Mouse (Mus musculus) adrenal gland, adult 8-10 months (tissue): ENCODE measurements around the gene Arhgap31. TPM values are rescaled to one million over a fixed set of nuclear protein-coding genes. Genes with fewer than 3 reads are reported as not detected.

ENCODE experiments used
- DNase-seq: peaks from one replicate; pipeline ENCODE4 v3.0.0; 2022
- total RNA-seq, 4 experiments: library from RNA; stranded (reverse); gene quantifications; 2 replicates each; pipeline ENCODE4 v1.2.4; 2022

Arhgap31 gene
- total RNA-seq, 4 experiments from 2014 or later, result 16.6 to 30.8 (median 26.7) TPM

DNA sequence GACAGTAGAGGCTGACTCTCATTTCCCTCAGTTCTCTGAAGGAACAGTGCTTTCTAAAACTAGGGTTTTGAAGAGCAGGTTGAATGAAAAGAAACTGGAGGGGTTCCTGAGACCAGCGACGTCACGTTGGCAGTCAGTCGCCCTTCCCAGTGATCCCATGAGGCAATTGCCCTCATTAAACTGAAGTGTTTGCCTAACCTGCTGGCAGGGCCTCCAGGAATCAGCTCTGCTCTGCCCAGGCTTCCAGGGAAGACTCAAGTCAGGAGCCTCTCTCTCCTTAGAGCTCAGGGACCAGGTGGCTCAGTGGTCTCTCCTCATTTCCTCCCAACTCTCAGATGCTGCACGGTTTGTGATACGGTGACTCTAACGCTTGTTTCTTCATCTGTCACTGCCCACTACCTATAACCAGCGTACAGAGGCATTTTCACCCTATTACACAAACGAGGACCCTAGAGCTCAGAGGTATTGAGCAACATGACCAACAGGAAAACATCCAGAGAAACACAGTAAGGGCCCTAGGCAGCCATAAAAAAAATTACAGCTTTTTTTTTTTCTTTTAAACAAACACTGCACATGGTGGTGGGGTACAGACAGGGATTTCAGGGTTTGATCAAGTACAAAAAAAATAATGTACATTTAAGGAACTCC, 64.2 kb downstream of the Arhgap31 start:
- DNase-seq, result no peak

DNA sequence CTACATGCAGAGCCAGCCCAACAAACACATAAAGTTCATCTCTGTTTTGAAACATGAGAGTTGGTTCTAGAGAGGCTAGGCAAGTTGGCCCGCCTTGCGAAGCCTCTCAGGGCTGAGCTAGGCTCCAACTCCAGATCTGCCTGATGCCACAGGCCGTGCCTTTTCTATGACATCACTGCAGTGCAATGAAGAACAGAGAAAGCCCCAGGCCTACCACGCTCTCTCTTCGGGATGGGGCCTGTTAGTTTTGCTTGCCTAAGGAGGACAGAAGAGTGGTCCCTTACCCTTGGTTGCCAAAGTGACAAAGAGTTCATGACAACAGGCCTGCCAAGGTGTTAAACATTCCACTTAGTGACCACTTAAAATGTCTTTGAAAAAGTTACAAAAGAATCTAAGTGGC, 64.9 kb downstream of the Arhgap31 start:
- no peak for DNase-seq

DNA sequence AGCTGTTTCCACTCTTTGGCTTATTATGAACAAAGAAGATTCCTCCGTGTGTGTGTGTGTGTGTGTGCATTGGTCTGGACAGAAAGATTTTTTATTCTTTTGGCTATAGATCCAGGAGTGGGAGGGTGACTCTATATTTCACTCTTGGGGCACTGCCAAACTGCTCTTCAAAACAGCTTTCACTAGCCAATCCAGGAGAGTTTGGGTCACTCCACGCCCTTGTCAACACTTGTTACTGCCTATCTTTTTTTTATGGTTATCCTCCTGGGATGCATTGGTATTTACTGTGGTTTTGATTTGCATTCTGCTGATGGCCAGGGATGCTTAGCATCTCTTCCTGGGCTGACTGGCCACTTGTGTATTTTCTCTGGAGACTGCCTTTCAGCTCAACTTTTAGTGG, 68.6 kb downstream of the Arhgap31 start:
- no peak for DNase-seq

DNA sequence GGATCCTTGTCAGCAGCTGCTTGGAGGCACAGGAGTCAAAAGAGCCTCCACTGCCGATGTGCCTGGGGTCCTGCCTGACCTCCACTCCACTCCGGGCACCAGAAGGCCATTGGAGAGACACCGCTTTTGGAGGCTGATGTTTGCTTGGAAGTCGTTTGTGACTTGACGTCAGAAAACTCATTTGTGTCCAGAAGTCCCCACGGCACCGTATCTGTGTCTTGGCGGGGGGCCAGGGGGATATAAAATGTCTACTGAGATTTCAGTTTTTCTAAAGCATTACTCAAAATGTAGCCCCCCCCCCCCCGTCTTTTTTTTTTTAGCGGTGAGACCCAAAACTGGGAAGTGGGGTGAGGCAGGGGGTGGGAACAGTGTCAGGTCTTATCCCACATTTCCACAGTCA, 76.0 kb downstream of the Arhgap31 start:
- no peak for DNase-seq

DNA sequence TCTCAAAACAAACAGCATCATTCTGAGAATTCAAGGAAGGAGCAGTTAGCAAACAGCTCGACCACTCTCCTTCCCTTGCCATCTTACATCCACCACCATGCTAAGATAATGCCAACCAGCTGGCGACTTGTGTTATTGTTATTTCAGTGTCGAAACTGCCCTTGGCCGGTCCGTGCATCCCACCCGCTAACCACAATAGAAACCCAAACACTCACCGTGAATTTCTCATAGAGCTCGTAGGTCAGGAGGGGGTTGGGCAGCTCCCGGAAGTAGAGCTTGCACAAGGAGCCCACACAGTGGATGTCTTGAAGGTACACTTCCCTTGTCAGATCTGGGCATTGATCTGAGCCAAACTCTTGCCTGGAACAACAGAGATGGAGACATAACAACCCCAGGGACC, 76.4 kb downstream of the Arhgap31 start:
- DNase-seq, result no peak

DNA sequence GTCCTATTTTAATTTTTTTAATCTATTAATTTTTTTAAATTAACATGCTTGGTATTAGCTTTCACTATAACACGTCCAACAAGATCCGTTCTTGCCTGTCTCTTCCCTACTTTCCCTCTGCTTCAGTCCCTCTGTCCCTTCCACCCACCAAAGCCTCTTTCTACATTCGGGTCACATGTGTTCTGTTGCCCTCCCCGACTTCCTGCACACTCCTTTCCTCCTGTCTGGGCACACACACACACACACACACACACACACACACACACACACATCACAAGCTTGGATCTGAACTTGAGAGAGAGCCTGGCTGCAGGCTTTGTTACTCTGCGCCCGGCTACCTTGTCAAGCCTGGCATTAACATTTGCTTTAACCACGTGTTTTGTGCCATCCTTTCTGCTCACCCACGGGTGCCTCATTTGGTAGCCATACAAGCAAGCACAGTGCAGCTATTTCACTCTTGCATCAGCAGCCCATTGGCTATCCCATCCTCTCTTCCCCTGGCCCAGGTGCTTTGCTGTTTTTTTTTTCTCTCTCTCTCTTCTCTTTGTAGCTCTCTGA, 77.2 kb downstream of the Arhgap31 start:
- DNase-seq, result no peak

DNA sequence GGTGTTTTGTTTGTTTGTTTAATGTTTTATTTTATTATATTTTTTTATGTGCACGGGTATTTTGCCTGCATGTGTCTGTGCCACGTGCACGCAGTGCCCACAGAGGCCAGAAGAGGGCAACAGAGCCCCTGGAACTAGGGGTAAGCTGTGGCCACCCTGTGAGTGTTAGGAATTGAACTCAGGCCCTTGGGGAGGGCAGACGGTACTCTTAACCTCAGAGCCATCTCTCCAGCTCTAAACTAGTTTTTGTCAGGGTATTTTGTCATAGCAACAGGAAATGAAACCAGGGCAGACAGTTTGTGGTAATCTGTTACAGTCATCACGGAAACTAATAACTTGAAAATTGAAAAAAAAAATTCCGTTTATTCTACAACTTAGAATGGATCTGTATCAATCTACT, 80.9 kb downstream of the Arhgap31 start:
- peak; percentile 49 for DNase-seq

DNA sequence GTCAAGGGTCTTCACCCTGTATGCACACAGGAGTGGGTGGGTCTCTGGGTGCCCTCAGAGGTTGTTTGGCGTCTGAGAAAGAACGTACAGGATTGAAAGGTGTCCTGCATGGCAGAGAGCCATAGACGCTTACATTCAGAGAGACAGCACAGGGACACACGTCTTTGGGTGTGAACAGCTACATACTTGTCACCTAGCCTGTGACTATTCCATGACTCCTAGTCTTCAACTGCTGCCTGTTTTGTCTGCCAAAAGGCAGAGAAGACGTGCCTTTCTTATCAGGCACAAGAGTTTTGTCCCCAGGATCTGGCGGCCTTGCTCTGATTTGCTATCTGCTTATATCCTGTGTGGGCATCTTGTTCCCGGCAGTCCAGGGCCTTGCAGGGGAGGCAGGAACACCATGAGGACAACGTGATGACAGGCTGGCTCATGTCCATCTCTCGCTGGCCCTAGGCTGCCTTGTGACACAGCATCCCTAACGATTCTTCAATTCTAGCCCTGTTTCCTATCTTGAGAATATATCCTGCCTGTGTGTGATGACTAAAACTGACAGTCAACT, 87.2 kb downstream of the Arhgap31 start:
- DNase-seq, result peak; percentile 45

DNA sequence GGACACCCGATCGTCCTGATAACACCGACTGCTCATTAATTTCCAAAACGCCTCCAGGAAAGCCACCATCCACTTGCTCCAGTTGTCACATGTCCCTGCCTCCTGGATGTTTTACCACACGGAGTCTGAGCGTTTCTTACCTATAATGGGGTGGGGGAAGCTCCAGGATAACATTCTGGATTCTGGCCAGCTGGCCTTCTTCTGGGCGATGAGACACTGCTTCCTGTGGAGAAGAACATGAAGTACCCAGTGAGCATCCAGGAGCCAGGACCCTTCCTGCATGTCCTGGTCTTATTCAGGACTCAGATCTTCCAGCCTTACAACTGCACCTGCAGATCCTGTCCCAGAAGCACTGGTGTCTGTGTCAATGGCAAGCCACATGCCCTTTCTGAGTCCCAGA, 87.7 kb downstream of the Arhgap31 start:
- DNase-seq, result no peak

DNA sequence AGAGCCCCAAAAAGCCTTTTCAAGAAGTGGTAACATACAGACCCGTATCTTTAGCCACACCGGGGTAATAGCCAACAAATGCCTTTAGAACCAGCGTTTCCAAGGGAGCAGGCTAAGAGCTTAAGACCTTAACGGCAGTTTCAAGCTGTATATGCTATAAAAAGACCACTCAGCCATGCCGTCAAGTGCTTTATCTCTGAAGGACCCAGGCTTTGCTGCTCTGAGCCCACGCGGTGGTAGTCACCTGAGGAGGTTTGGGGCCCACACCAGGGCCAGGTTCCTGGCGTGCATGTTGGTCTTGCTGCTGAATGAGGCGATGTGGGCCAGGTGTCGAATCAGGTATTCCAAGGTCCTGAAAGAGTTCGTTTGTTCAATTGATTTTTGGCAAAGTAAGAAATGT, 88.8 kb downstream of the Arhgap31 start:
- DNase-seq, result no peak

DNA sequence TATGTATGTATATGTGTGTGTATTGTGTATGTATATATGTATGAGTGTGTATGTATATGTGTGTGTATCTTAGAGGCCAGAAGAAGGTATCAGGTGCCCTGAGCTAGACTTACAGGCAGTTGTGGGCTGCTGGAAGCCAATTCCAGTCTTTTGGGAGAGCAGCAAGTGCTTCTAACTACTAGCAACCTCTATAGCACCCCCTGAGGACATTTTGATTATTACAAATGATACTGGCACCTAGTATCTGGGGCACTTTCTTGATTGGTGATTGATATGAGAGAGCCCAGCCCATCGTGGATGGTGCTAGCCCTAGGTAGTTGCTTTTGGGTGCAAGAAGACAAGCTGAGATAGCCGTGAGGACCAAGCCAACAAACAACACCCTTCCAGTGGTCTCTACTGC, 90.8 kb downstream of the Arhgap31 start:
- no peak for DNase-seq

DNA sequence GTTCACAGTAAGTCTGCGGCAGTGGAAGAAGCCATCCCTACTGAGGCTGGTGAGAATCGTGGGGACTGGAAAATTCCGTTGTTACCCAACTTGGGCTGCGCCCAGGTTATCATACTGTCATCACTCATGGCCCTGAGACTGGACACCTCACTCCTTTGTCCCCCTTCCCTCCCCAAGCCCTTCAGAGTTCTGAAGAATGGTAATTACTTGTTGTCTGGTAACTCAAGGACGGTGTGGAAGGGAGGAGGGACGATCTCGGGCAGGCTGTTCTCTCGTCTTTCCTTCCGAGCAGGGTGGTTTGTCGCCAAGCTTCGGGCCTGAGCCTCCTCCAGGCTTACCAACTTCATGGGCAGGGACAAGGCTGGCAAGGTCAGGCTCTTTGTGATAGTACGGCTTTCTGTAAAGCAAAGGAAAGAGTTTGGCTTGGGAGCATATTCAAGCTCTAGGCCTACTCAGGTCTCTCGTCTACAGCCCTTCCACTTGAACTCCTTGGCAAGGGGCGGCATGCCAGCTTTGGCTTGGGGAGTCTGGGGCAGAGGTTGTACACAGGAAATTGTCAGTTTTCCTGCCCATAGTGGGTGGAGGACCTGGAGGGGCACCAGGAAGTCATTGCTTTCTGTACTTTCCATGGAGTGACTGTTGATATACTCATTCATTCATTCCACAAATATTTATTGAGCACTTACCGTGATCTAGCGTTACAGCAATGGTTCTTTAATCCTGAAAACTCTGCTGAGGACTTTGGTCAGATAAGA, 92.2 kb downstream of the Arhgap31 start:
- peak; percentile 69 for DNase-seq

DNA sequence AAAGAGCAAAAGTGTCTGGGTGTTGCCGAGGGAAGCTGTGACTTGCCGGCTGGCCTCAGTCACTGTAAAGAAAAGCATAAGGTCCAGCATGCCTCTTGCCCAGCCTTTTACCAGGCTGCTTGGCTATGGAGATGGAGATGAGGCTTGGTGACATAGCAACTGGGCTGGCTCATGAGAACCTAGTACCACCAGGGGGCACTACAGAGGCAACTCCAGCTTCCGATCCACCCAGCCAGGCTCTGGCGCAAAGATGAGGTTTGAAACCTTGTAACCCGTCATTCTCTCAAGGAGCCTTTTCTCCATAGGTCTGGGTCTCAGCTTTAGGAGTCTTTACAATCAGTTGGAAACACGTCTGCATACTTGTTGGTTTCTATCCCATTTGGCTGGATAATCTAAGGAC, 94.0 kb downstream of the Arhgap31 start:
- DNase-seq, result peak; percentile 55

DNA sequence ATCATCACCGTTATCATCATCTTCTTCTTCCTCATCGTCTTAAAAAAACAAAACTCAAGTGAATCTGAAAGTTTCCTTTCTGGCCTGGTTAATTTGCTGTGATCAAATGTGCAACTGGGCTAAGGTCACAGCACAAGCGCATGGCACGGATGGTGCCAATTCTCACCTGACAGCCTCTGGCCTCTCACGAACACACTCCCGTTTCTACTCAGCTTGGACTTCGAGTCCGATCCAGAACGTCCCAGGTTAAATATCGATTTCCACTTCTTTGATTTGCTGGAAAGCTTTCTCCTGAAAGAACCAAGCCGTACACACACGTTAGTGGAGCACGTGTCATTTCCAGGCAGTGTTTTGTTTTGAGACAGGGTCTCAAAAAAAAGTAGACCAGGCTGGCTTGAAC, 95.1 kb downstream of the Arhgap31 start:
- DNase-seq, result no peak

DNA sequence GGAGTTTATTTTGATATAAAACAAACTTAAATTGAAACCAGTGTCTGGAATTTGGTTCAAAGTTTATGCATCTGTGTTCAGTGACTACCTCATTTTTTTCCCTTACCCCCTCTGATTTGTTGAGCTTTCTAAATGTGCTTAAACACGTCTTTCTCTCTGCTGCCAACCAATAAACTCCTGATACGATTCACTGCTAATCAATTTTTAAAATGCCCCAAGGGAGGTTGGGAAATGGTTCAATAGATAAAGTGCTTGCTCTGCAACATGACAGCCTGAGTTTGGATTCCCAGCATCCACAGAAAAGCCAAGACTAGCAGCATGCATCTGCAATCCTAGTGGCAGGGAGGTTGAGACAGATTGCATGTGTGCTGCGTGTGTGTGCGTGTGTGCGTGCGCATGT, 99.4 kb downstream of the Arhgap31 start:
- no peak for DNase-seq

DNA sequence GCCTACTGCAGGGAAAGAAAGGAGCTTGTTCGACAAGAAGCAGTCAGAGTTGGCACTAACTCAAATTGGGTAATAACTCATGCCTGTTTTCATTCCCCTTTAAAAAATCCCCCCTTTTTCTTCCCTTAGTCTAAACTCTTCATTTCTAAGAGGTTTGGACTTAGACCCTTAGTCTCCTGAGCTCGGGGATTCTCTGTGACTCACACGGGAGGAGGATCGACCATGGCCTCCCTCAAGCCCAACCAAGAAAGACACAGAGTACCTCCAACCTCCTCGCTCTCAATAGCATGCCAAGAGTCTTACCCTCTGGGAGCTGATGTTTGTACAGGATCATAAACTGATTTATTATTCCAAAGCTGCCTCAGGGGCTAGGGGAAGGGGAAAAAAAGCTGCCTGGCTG, 100.4 kb downstream of the Arhgap31 start:
- no peak for DNase-seq

DNA sequence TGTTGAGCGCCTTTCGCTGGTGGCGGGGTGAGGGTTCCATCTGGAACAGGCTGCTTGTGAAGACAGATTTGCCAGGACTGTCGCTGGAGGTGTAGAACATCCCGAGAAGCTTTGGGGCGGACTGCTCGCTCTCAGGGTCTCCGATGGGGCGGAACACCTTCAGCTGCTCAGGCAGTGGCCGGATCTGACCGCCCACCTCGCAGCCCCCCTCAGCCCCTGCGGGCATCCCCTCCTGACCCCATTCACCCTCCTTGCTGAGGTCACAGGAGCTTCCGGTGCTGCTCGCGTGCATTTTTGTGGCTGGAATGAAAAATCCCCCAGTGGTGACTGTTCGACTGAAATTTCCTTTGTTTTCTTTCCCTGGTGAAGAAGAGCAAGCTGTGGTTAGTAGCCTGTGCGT, 104.0 kb downstream of the Arhgap31 start:
- no peak for DNase-seq

DNA sequence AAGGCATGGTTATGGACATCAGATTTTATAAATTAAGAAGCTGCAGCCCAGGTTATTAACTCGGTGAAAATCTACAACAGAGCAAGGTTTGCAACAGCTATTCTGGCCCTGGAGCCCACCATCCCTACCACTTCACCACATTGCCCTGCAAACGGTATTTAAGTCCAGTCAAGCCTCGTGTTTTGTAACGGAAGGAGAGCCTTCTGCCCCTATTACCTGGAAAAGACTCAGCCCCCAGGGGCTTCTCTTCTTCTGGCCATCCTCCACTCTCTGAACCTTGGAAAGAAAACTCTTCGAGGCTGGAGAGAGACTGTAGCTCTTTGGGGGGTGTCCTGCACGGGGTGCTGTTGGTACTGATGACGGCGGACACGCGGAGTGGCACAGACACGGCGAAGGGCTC, 104.4 kb downstream of the Arhgap31 start:
- no peak for DNase-seq

DNA sequence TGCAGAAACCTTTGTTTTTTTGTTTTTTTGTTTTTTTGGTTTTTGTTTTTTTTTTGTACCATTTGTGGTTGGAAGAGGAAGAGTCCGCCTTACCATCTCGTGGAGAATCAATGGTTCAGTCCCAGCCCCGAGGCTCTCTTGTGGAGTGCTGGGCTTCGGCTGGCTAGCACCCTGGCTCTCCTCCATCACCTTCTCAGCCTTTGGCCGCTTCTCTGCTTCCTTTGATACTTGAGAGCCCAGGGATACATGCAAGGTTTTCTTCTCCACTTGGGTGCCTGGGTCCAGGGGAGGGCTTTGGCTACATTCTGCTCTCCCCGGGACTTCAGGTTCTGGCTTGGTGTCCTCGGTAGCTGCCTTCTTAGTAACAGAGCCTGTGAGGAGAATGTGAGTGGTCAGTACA, 106.6 kb downstream of the Arhgap31 start:
- no peak for DNase-seq

DNA sequence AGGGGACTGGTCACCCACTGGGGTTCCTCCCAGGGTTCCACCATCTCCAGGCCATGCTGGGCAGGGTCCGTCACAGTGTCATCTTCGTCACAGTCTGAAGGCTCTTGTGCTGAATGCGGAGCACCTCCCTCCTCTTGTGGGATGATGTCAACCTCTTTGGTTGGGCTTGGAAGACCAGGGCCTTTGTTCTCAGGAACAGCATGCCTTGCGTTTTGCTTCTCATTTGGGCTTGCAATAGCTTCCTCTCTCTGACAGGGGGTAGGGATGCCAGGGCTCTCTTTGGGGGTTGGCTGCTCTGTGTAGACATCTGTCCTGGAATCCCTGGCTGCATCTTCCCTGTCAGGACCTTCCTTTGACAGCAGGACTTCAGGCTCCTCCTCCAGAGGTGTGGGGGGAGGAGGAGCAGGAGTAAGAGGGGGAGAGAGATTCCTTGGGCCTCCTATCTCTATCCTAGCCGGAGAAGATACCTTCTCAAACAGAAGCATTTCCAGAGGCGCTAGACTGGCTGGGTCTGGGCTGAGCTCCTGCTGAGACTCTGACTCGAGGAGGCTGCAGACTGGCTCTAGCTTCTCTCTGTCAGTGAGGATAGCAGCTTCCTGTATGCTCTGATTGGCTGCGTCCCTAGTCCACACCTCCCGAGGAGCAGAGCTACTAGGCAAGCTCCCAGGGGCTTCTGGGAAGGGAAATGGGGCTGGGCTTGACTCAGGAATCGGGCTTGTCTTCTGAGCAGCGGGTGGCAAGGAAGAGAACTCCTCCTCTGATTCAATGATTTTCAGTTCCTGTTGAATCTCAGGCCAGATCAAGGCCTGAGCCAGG, 109.9 kb downstream of the Arhgap31 start:
- DNase-seq, result no peak

DNA sequence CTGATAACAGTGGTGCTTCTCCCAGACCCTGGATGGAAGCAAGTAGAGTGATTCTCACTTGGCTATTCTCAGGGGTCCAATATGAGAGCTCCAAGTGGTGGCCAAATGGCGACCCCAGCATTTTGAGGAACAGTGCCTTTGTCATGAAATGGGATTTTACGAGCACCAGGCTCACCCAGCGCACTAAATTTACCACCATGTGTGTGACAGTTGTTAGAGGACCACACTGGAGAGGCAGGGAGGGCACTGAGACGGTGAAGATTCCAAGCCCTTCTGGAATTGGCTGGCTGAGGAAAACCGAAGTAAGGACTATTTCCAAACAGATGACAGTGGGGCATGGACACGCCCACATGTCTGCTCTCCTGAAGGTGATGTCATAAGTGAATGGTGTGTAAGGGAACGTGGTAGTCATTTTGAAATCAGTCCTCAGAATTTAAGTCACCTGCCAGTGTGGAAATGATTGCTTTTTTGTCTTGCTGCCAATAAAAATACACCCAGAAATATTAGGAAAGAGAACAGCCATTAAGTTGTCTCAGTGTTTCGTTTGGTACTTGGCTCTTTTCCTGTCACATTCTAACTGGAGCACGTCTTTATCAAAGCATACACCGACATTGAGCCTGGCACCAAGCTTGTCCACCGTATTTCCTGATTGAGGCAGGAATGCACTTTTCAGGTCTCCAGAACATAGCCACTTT, 113.9 kb downstream of the Arhgap31 start:
- DNase-seq, result no peak

DNA sequence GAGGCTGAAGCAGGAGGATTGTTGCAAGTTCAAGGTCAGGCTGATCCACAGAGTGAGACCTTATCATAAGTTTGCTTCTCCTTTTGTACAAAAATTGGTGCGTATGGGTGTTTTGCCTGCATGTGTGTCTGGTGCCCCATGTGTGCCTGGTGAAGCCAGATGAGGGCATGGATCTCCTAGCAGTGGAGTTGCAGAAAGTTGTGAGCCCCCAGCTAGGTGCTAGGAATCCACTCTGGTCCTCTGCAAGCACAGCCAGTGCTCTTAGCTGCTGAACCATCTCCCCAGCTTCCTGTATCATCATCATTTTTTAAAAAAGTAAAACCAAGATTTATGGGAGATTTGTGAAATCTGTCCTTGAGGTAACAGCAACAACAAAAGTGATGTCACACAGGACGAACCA, 116.4 kb downstream of the Arhgap31 start:
- DNase-seq, result no peak
